Mouse (Mus musculus) megakaryocyte, embryonic 14.5 days (primary cell): ENCODE data around the gene Zfp827.

Experiments
- FLI1 ChIP-seq: IDR thresholded peaks from 2 replicates; pipeline ENCODE4 v1.6.1; 2012; ENCODE audit warnings: low read length, inconsistent platforms, mixed read lengths
- GATA1 ChIP-seq: IDR thresholded peaks from 3 replicates; pipeline ENCODE4 v1.6.1; 2012; ENCODE audit warnings: mixed read lengths, low read length, inconsistent platforms, borderline replicate concordance

- TF ChIP-seq GATA1 (no peak), FLI1 (no peak)
These were observed 86.3 kb downstream of the Zfp827 start for GRCm38 (mm10) chr8:79114561-79114960.
